Mouse (Mus musculus): Measurements from ENCODE around the gene Pik3c2b.
"Not testable (repeated sequence)": the region's sequence is repeated elsewhere in the genome, so short reads cannot be mapped to it uniquely, and the experiment has no call there.

Gene Pik3c2b

GRCm38 (mm10) chr1:133045011-133045860 lies at the start of gene Pik3c2b:
Gene Pik3c2b, plus strand, starts transcription at chr1:133045667.
- no peak for DNase-seq

- DNase-seq: no peak
Measured at GRCm38 (mm10) chr1:133000347-133000746, 45.1 kb upstream of the Pik3c2b start.

- DNase-seq: no peak
Measured at GRCm38 (mm10) chr1:133006571-133006970, 38.9 kb upstream of the Pik3c2b start.

- DNase-seq: no peak
Measured at GRCm38 (mm10) chr1:133011955-133012841, 33.3 kb upstream of the Pik3c2b start.

DNA sequence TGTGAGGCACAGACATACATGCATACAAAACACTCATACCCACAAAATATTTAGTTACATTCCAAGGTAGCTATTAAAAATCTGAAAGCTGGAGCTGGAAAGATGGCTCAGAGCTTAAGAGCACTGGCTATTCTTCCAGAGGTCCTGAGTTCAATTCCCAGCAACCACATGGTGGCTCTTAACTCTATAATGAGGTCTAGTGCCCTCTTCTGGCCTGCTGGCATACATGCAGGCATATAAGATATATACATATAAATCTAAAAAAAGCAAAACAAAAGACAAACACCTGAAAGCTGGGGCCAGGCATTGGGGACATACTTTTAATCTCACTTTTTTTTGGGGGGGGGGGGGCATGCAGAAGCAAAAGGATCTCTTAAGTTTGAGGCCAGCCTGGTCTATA lies 32.1 kb upstream of the Pik3c2b start:
- DNase-seq: no peak

GRCm38 (mm10) chr1:133014196-133014595 lies 31.3 kb upstream of the Pik3c2b start:
- no peak for DNase-seq

- DNase-seq: no peak
Measured at GRCm38 (mm10) chr1:133016775-133017428, 28.6 kb upstream of the Pik3c2b start.

DNA sequence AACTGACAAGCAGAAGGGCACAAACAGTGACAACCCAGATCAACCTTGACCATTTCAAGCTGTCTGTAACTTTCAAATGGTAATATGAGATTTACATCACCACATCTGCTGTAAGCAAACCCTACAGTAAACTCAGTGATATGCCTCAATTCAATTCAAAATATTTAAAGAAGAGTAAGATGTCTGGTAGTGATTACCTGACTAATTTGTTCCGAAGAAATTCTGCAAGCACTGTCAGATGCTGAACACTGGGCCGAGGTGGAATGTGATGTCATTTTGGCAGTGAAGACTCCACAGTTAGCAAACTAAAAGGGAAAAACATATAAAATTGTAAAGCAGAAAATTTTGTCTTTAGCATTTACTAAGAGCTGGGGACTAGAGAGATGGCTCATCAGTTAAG lies 26.9 kb upstream of the Pik3c2b start:
- no peak for DNase-seq

- no peak for DNase-seq
Measured at GRCm38 (mm10) chr1:133019312-133019711, 26.2 kb upstream of the Pik3c2b start.

DNA sequence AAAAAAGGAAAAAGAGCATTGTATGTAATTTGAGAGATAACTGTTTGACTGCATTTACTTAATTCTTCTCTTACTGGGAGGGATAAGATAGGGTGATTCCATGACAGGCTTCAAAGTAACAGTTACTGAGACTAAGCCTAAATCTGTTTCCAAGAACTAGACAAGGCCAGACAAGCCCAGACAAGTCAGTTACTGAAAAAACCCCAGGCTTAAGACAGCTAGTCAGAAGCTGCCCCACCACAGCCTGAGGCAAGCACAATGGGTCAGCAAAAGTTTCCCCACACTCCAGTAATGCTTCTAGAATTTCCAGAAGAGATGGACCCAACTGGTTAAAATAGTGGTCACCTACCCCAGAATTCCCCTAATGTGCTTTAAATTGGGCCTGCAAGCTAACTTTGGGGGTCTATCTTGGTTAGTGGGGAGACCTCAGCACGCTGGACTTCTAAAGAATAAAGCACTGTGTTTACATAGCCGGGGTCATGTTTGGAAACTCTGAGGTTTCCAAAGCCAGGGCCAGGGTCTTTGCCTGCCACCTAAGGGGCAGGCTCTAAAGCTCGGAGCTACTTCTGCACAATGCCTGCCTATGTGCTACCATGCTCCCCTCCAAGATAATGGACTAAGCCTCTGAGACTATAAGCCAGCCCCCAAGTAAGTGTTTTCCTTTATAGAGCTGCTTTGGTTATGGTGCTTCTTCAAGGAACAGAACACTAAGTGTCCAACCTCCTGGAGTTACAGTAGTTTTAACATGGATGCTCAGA lies 25.2 kb upstream of the Pik3c2b start:
- no peak for DNase-seq

DNA sequence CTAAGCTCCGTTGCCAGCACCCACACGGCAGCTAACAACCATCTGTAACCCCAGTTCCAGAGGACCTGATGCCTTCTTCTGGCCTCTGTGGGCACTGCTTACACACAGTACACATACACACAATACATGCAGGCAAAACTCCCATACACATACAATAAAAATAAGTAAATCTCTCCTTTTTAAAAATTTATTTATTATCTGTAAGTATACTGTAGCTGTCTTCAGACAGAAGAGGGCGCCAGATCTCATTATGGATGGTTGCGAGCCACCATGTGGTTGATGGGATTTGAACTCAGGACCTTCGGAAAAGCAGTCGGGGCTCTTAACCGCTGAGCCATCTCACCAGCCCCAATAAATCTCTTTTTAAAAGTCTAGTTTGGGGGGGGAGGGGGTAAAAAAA lies 24.1 kb upstream of the Pik3c2b start:
- no peak for DNase-seq

- DNase-seq: not testable (repeated sequence)
Measured at GRCm38 (mm10) chr1:133021971-133022370, 23.5 kb upstream of the Pik3c2b start.

DNA sequence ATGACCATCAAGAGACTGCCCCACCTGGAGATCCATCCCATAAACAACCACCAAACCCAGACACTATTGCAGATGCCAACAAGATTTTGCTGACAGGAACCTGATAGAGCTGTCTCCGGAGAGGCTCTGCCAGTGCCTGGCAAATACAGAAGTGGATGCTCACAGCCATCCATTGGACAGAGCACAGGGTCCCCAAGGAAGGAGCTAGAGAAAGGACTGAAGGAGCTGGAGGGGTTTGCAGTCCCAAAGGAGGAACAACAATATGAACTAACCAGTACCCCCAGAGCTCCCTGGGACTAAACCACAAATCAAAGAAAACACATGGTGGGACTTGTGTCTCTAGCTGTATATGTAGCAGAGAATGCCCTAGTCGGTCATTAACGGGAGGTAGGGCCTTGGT lies 21.7 kb upstream of the Pik3c2b start:
- not testable (repeated sequence) for DNase-seq

- no peak for DNase-seq
Measured at GRCm38 (mm10) chr1:133024426-133024825, 21.0 kb upstream of the Pik3c2b start.

- DNase-seq: peak; percentile 80
Measured at GRCm38 (mm10) chr1:133025051-133025795, 20.2 kb upstream of the Pik3c2b start.

- DNase-seq: not testable (repeated sequence)
Measured at GRCm38 (mm10) chr1:133025796-133026190, 19.7 kb upstream of the Pik3c2b start.

GRCm38 (mm10) chr1:133027126-133027525 lies 18.3 kb upstream of the Pik3c2b start:
- DNase-seq: no peak

- DNase-seq: no peak
Measured at GRCm38 (mm10) chr1:133027980-133028379, 17.5 kb upstream of the Pik3c2b start.

GRCm38 (mm10) chr1:133029744-133030143 lies 15.7 kb upstream of the Pik3c2b start:
- DNase-seq: no peak

DNA sequence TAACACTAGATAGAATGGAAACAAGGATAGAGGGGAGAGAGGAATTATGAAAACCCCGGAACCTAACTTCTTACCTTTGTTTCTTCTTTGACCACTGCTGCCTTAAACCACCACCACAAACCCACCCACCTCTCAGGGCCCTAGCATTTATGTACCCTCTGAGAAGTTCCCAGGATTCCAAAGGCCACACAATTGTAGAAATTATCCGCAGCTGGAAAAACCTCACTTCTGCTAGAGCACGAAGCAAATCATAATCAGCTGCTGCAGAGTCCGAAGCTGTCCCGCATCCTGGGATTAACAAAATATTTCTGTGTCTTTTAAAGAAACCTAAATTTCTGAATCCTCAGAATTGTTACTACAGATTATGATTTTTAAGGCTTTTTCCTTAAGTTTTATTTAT lies 15.0 kb upstream of the Pik3c2b start, which contains the start of gene Mdm4:
Gene Mdm4, minus strand, starts transcription at position 101 of the 400 bp plus-strand sequence.
- DNase-seq: no peak

GRCm38 (mm10) chr1:133032981-133033315 lies 12.5 kb upstream of the Pik3c2b start:
- DNase-seq: no peak

All from right cerebral cortex, postnatal 4 days (tissue).